Mouse (Mus musculus) cortical plate, adult 2 months (tissue): Measurements from ENCODE around the gene Slit1. TPM values are rescaled to one million over a fixed set of nuclear protein-coding genes. Genes with fewer than 3 reads are reported as not detected.

ENCODE experiments used
- H3K27ac ChIP-seq: fragments of 200-500 bp; 2 replicates; pipeline ENCODE4 v1.5.1; 2012; ENCODE audit warnings: low read length, control low read depth, inconsistent platforms; ENCODE audit not compliant: insufficient read depth
- H3K4me1 ChIP-seq: fragments of 200-500 bp; 2 replicates; pipeline ENCODE4 v1.6.1; 2011; ENCODE audit warnings: low read length; ENCODE audit not compliant: control insufficient read depth, insufficient read depth
- H3K4me3 ChIP-seq: fragments of 200-500 bp; 2 replicates; pipeline ENCODE4 v1.5.1; 2011; ENCODE audit warnings: mild to moderate bottlenecking, low read length, control low read depth; ENCODE audit not compliant: insufficient read depth
- CTCF ChIP-seq: fragments of 200-500 bp; IDR thresholded peaks from 2 replicates; pipeline ENCODE4 v1.5.1; 2011; ENCODE audit warnings: mild to moderate bottlenecking, control low read depth, low read length; ENCODE audit not compliant: insufficient read depth; ENCODE audit errors: extremely low read depth
- POLR2A ChIP-seq: fragments of 200-500 bp; IDR thresholded peaks from 2 replicates; pipeline ENCODE4 v1.6.1; 2011; ENCODE audit warnings: mild to moderate bottlenecking, low read length, control low read depth; ENCODE audit not compliant: insufficient read depth; ENCODE audit errors: extremely low read depth
- polyA plus RNA-seq: library from polyadenylated mRNA; depleted of rRNA; stranded (reverse); fragments of >200 nt; gene quantifications from 2 replicates; pipeline ENCODE4 v1.2.3, GENCODE M21; 2012; rRNA removed

Gene Slit1
- polyA plus RNA-seq, 1 experiment: 20.3 TPM

DNA sequence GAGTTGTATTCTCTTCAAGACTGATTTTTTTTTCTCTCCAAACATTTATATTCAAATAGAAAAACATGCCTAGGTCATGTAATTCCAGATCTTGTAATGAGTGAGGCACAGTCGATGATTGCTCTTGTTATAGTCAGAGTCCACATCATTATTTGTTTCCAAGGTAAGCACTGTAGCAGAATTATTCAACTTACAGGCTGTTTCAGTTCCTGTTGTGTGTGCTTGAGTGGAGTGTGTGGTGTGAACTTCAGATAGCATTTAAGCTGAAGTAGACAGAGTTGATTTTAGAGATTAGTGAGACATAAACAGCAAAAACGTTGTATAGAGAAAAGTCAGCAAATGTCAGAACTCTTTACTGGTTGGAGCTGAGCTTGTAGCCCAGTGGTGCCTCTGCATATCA lies 174.7 kb downstream of the Slit1 start:
- H3K27ac ChIP-seq: no peak overlapping the region
- H3K4me3 ChIP-seq: no peak overlapping the region
- H3K4me1 ChIP-seq: no peaks in the 10 kb centered on the region
- TF ChIP-seq POLR2A (no peak), CTCF (no peak)

DNA sequence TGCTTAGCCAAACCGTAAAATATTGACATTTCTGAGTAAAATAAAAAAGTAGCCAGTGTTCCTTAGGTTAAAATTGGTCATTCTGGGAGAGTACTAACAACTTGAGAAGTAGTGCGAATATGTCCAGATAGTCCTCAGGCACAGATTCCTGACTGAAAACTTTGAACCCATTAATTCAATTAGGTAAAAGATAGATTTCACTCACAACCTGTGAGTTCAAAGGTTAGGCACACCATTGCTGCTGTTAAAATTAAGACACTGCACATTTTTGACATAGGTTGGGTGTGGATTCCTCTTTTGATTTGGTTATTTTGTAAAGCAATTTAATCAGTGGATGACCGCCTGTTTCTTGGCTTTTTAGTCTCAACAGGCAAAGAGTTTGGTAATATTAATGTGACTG lies 182.6 kb downstream of the Slit1 start:
- no peak for TF ChIP-seq POLR2A
- no peak for TF ChIP-seq CTCF
- no peaks in the 10 kb centered on the region for H3K4me1 ChIP-seq
- H3K27ac ChIP-seq: no peak overlapping the region
- H3K4me3 ChIP-seq: no peak overlapping the region

DNA sequence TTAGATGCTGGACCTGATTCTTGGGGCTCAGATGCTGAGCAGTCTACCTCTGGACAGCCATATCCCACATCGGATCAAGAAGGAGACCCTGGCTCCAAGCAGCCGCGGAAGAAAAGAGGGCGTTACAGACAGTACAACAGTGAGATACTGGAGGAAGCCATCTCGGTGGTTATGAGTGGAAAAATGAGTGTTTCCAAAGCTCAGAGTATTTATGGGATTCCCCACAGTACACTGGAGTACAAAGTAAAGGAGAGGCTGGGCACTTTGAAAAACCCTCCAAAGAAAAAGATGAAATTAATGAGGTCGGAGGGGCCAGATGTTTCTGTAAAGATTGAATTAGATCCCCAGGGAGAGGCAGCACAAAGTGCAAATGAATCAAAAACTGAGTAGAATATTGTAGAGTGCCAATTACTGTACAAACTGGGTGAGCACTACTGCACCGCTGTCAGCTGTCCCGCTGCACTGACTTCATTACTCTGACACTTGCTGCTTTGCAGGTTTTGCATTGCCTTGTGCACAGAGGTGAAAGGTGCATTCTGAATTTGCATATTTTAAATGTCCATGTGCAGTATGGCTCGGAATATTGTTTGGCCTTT lies 184.5 kb downstream of the Slit1 start:
- no peak for TF ChIP-seq POLR2A
- Histone ChIP-seq H3K4me3 (no peak overlapping the region), H3K27ac (no peak overlapping the region), H3K4me1 (no peaks in the 10 kb centered on the region)

DNA sequence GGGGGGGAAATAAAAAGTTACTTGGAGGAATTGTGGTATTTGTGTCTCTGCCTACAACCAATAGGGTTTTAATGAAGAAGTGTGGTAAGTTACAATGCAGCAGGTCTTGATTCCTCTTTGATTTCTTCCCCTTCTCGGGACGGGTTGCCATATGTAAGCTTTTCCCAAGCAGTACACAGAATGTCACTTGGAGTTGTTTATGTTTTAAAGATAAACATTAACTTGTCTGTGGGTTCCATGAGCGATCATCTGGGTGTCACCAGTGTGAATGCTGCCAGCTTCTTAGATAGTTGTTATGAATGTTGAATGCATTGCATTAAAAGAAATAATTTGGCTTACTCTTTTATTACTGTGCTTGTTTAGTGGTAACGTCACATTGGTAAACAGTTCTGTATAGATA lies 186.0 kb downstream of the Slit1 start:
- H3K27ac ChIP-seq: no peak overlapping the region
- no peak overlapping the region for H3K4me3 ChIP-seq
- H3K4me1 ChIP-seq: no peaks in the 10 kb centered on the region
- TF ChIP-seq POLR2A (no peak), CTCF (no peak)

DNA sequence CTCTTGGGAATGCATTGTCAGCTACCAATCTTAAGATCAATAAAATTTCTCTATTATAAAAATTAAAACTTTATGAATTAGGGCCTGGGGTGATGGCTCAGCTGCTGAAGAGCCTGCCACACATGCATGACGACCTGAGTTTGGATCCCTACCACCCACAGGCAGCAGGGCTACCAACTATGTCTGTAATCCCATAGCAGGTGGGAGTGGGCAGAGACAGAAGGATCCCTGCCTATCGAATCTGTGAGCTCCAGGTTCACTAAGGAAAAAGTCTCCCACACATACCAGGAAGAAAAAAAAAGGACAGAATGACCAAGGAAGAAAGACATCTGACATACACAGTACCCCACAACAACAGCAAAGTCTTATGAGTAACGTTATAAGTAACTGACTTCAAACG lies 186.5 kb downstream of the Slit1 start:
- Histone ChIP-seq H3K27ac (no peak overlapping the region), H3K4me3 (no peak overlapping the region), H3K4me1 (no peaks in the 10 kb centered on the region)
- TF ChIP-seq POLR2A (no peak), CTCF (no peak)

Other genes with a start within 250 kb of the Slit1 start
- 2.4 and 2.5 TPM in 2 replicates for gene Gm340, start 161.3 kb downstream of the Slit1 start, polyA plus RNA-seq
- gene Arhgap19, start 58.4 kb upstream of the Slit1 start, polyA plus RNA-seq: 2.7 and 3.0 TPM in 2 replicates
- gene Frat1, start 86.3 kb upstream of the Slit1 start, polyA plus RNA-seq: 9.3 and 10.5 TPM in 2 replicates
- gene Frat2, start 104.5 kb upstream of the Slit1 start, polyA plus RNA-seq: 5.8 and 6.2 TPM in 2 replicates
- 18.6 and 18.9 TPM in 2 replicates for gene Rrp12, start 152.5 kb upstream of the Slit1 start, polyA plus RNA-seq
- gene Pgam1, start 168.3 kb upstream of the Slit1 start, polyA plus RNA-seq: 738 and 764 TPM in 2 replicates
- 27.8 and 28.6 TPM in 2 replicates for gene Exosc1, start 189.8 kb upstream of the Slit1 start, polyA plus RNA-seq
- gene Zdhhc16, start 189.8 kb upstream of the Slit1 start, polyA plus RNA-seq: 70.0 and 71.7 TPM in 2 replicates
- 44.3 and 52.0 TPM in 2 replicates for gene Mms19, start 237.5 kb upstream of the Slit1 start, polyA plus RNA-seq
- 14.9 and 17.4 TPM in 2 replicates for gene Ubtd1, start 238.1 kb upstream of the Slit1 start, polyA plus RNA-seq